Comparison of ENCODE assay signal across 7 mouse cellular contexts in the genomic region with DNA sequence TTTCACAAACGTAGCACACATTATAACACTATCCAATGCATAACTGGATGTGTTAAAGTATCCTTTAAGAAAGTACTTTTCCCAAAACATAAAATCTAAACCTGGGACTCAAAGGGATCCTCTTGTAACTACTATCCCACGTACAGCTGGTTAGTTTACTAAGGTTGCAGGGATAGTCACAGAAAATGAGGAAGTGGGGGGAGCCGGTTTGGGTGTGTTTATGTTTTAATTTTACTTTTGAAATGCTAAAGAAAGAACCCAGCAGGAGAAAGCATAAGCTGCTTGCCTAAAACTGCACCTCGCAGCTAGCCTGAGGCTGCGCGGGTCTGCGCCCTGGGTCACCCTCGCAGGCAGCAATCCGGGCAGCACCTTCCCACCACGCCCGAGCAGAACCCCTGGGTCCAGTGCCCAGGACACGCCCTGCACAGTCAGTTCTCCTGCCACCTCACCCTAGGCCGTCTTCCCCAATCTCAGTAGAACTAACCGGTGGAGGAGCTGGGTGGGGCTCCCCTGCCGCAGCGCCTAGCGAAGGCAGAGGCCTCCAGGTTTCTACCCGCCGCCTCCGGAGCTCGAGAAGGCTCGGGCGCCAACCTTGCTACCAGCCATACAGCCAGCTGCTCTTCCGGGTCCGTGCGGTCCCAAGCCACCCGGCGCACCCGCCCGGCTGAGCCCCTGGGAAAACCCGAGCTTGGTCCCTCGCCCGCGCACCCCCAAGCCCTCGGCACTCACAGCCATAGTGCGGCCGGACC. TPM values are rescaled to one million over a fixed set of nuclear protein-coding genes. Genes with fewer than 3 reads are reported as not detected.
A peak's percentile ranks its signal among the peaks of the same experiment; 100 is the strongest.
DNase-seq lines count a peak whose midpoint lies in the region; ATAC-seq and TF ChIP-seq lines count a peak whose summit lies in the region.

No protein-coding gene starts in this region.

- no peak for TF ChIP-seq EP300 in CH12.LX (IDR thresholded peaks at IDR 0.05; ENCODE audit: low read length)

- TF ChIP-seq POLR2A in CH12.LX (IDR thresholded peaks at IDR 0.05; ENCODE audit: low read depth, low read length) = no peak
- TF ChIP-seq POLR2A in embryonic fibroblast, embryonic 13.5 days (IDR thresholded peaks at IDR 0.05; ENCODE audit: low read depth, low read length) = no peak

- peaks cover 28% of the 10 kb centered on the region for H3K79me2 ChIP-seq in CH12.LX (replicated peaks; ENCODE audit: control insufficient read depth, extremely low read depth, insufficient read depth, poor library complexity, severe bottlenecking)

- ATAC-seq in hindbrain, embryonic 16.5 days = no peak
- peak; percentile 74 for ATAC-seq in stomach, embryonic 15.5 days (ENCODE audit: insufficient read depth, low FRiP score, low read depth)

- no peak for TF ChIP-seq RAD21 in CH12.LX (IDR thresholded peaks at IDR 0.05; ENCODE audit: low read depth, low read length)

- dilution Hi-C loops in CH12.LX (cut with MboI; ENCODE audit: extremely low pct_ligation_motif_present, extremely low pct_unique_long_range_greater_than_20kb, low sequenced_read_pairs) = no loop called here

- H3K4me1 ChIP-seq in CH12.LX (ENCODE audit: control insufficient read depth in 1 of 2, insufficient read depth in 2 of 2) = peaks cover 3 to 21% of the 10 kb centered on the region in 2 experiments; a peak in 3 of 4 replicates
- peaks cover 7% of the 10 kb centered on the region; the same call in 1 of the 2 replicates for H3K4me1 ChIP-seq in embryonic fibroblast, embryonic 13.5 days (ENCODE audit: control insufficient read depth, insufficient read depth, low read length)
- H3K4me1 ChIP-seq in hindbrain, embryonic 16.5 days (ENCODE audit: control insufficient read depth, insufficient read depth, low read depth, low read length) = peaks cover 8% of the 10 kb centered on the region
- peaks cover 12% of the 10 kb centered on the region for H3K4me1 ChIP-seq in stomach, embryonic 15.5 days

- WGBS in hindbrain, embryonic 16.5 days = under 1% methylated on average over 37 of the region's 37 CpGs
- 1% methylated on average over 37 of the region's 37 CpGs for WGBS in stomach, embryonic 15.5 days

- peak overlapping the region; percentile 69 for H3K27ac ChIP-seq in CH12.LX (ENCODE audit: insufficient read depth, low read depth)
- peak overlapping the region; percentile 53 for H3K27ac ChIP-seq in embryonic fibroblast, embryonic 13.5 days (ENCODE audit: insufficient read depth, low read length)
- peak overlapping the region; percentile 80 for H3K27ac ChIP-seq in hindbrain, embryonic 16.5 days (ENCODE audit: low read depth, low read length)
- peak overlapping the region; percentile 94 for H3K27ac ChIP-seq in stomach, embryonic 15.5 days

- in situ Hi-C loops in CH12.LX (cut with MboI; ENCODE audit: low pct_ligation_motif_present, low pct_unique_long_range_greater_than_20kb, low sequenced_read_pairs) = no loop called here

- peak overlapping the region; percentile 71 to 87 (median 83) for H3K4me3 ChIP-seq in CH12.LX (replicated peaks in 1 of 3; ENCODE audit: low read depth in 2 of 3, low read length in 2 of 3, poor library complexity in 1 of 3)
- H3K4me3 ChIP-seq in embryonic fibroblast, embryonic 13.5 days (ENCODE audit: insufficient read depth, low read length) = peak overlapping the region; percentile 81
- H3K4me3 ChIP-seq in hindbrain, embryonic 16.5 days (ENCODE audit: low read length) = peak overlapping the region; percentile 74
- peak overlapping the region; percentile 69 for H3K4me3 ChIP-seq in stomach, embryonic 15.5 days (replicated peaks)

- H3K4me2 ChIP-seq in CH12.LX (ENCODE audit: insufficient read depth, low read depth, poor library complexity, severe bottlenecking) = peak overlapping the region; percentile 94
- peak overlapping the region; percentile 52 for H3K4me2 ChIP-seq in hindbrain, embryonic 16.5 days (ENCODE audit: low read length)
- H3K4me2 ChIP-seq in stomach, embryonic 15.5 days = peak overlapping the region; percentile 59

- H3K9ac ChIP-seq in CH12.LX (ENCODE audit: insufficient read depth, low read depth) = peak overlapping the region; percentile 87
- H3K9ac ChIP-seq in hindbrain, embryonic 16.5 days (ENCODE audit: low read depth, low read length) = peak overlapping the region; percentile 82
- peak overlapping the region; percentile 61 for H3K9ac ChIP-seq in stomach, embryonic 15.5 days

- DNase-seq in B cell, adult 2 months = peak; percentile 83 to 84
- peak; percentile 68 for DNase-seq in CH12.LX (ENCODE audit: extremely low read depth)
- DNase-seq in lung, postnatal 25 days (ENCODE audit: low spot score) = peak; percentile 76
- DNase-seq in frontal cortex, postnatal 25 days (ENCODE audit: low spot score in 2 of 2) = no peak

- peaks cover 10% of the 10 kb centered on the region for H3K27me3 ChIP-seq in CH12.LX (replicated peaks)
- H3K27me3 ChIP-seq in hindbrain, embryonic 16.5 days (replicated peaks; ENCODE audit: control insufficient read depth, insufficient read depth, low read length) = no peaks in the 10 kb centered on the region
- H3K27me3 ChIP-seq in stomach, embryonic 15.5 days (replicated peaks) = no peaks in the 10 kb centered on the region

- TF ChIP-seq CTCF in CH12.LX (conservative IDR thresholded peaks at IDR 0.05 in 1 of 2, IDR thresholded peaks at IDR 0.05 in 1 of 2; ENCODE audit: low read depth in 2 of 2, low read length in 2 of 2) = no peak
- no peak for TF ChIP-seq CTCF in embryonic fibroblast, embryonic 13.5 days (IDR thresholded peaks at IDR 0.05; ENCODE audit: borderline replicate concordance, insufficient read depth, low read length)

- no peaks in the 10 kb centered on the region for H3K9me3 ChIP-seq in CH12.LX (replicated peaks; ENCODE audit: low read length)
- H3K9me3 ChIP-seq in hindbrain, embryonic 16.5 days (ENCODE audit: control insufficient read depth, low read length) = no peaks in the 10 kb centered on the region
- no peaks in the 10 kb centered on the region for H3K9me3 ChIP-seq in stomach, embryonic 15.5 days

- peaks cover 21 to 33% of the 10 kb centered on the region in 2 experiments for H3K36me3 ChIP-seq in CH12.LX (replicated peaks in 1 of 2; ENCODE audit: control insufficient read depth in 1 of 2, insufficient read depth in 1 of 2, low read length in 1 of 2)
- peaks cover 13% of the 10 kb centered on the region for H3K36me3 ChIP-seq in hindbrain, embryonic 16.5 days (ENCODE audit: control insufficient read depth, insufficient read depth, low read length)
- H3K36me3 ChIP-seq in stomach, embryonic 15.5 days = peaks cover 13% of the 10 kb centered on the region

TF ChIP-seq in CH12.LX, 34 proteins besides CTCF, POLR2A, EP300 and RAD21:
- TF ChIP-seq MAX (IDR thresholded peaks at IDR 0.05; ENCODE audit: low read length) (no peak), BHLHE40 (IDR thresholded peaks at IDR 0.05; ENCODE audit: low read depth, low read length) (no peak), ZC3H11A (IDR thresholded peaks at IDR 0.05; ENCODE audit: low read depth, low read length) (no peak), RCOR1 (conservative IDR thresholded peaks at IDR 0.05; ENCODE audit: low read depth, low read length) (no peak), TBP (conservative IDR thresholded peaks at IDR 0.05; ENCODE audit: low read depth, low read length) (0 out of 2 replicates have a peak, but pooled peaks have one; percentile 49), MXI1 (IDR thresholded peaks at IDR 0.05; ENCODE audit: low read depth, low read length) (peak; percentile 61), ELF1 (IDR thresholded peaks at IDR 0.05; ENCODE audit: low read depth, low read length) (peak; percentile 71), JUN (IDR thresholded peaks at IDR 0.05; ENCODE audit: insufficient read depth, low read depth, low read length) (no peak), SIN3A (IDR thresholded peaks at IDR 0.05; ENCODE audit: low read length) (peak; percentile 75; the same call in 1 of the 2 replicates), UBTF (IDR thresholded peaks at IDR 0.05; ENCODE audit: low read depth, low read length) (peak; percentile 88), NELFE (IDR thresholded peaks at IDR 0.05; ENCODE audit: low read depth, low read length) (no peak), MEF2A (IDR thresholded peaks at IDR 0.05; ENCODE audit: borderline replicate concordance, low read depth, low read length) (no peak), NRF1 (IDR thresholded peaks at IDR 0.05; ENCODE audit: low read depth, low read length) (peak; percentile 48; the same call in 1 of the 2 replicates), IRF4 (IDR thresholded peaks at IDR 0.05; ENCODE audit: low read depth, low read length) (no peak)

RNA-seq across cellular contexts. Expression of gene Iqgap1, which starts 23.2 kb away (rescaled TPM):
- 77.0 and 87.5 TPM in 2 replicates for total RNA-seq in CH12.LX (2012; rRNA removed)
- 43.1 and 49.6 TPM in 2 replicates for total RNA-seq in CH12.LX (2014; rRNA removed)
- polyA plus RNA-seq in CH12.LX (2012; ENCODE audit: insufficient read length, low read depth) = 83.1 and 126 TPM in 2 replicates
- 206 and 311 TPM in 2 replicates for polyA plus RNA-seq in embryonic fibroblast, embryonic 13.5 days (2011; ENCODE audit: insufficient read length, low read depth, missing spikeins)
- polyA plus RNA-seq in hindbrain, embryonic 16.5 days (2015; fragmentation: Nextera tagmentation; extraction: Ambion mirVana) = 19.2 and 20.7 TPM in 2 replicates
- 84.2 TPM in 2 replicates for polyA plus RNA-seq in stomach, embryonic 15.5 days (2015; fragmentation: Nextera tagmentation; extraction: Ambion mirVana)

RNA-seq across cellular contexts. Expression of gene Zscan2, which starts 58.1 kb away (rescaled TPM):
- total RNA-seq in CH12.LX (2012; rRNA removed) (2.3 and 3.7 TPM in 2 replicates), CH12.LX (2014; rRNA removed) (0.82 and 1.3 TPM in 2 replicates)
- polyA plus RNA-seq in CH12.LX (2012; ENCODE audit: insufficient read length, low read depth) = 1.7 TPM in 2 replicates
- polyA plus RNA-seq in embryonic fibroblast, embryonic 13.5 days (2011; ENCODE audit: insufficient read length, low read depth, missing spikeins) = 2.7 and 5.1 TPM in 2 replicates
- polyA plus RNA-seq in hindbrain, embryonic 16.5 days (2015; fragmentation: Nextera tagmentation; extraction: Ambion mirVana) = 3.3 and 3.4 TPM in 2 replicates
- 1.6 and 2.1 TPM in 2 replicates for polyA plus RNA-seq in stomach, embryonic 15.5 days (2015; fragmentation: Nextera tagmentation; extraction: Ambion mirVana)

Comparison
In these comparisons a context has a peak if more than half of its experiments do, and no peak if none do; other contexts are left out.
1. DNase-seq: peak in B cell, adult 2 months (2 of 2), CH12.LX (single experiment) and lung, postnatal 25 days (single experiment); none in frontal cortex, postnatal 25 days (0 of 2).
2. Peak in every context shown above with its lines, with median percentiles within 50 percentile points of each other: H3K27ac ChIP-seq, H3K4me2 ChIP-seq, H3K4me3 ChIP-seq and H3K9ac ChIP-seq.